Mouse (Mus musculus) MEL (cell line): ENCODE results near the gene Atxn7l1. TPM values are rescaled to one million over a fixed set of nuclear protein-coding genes. Genes with fewer than 3 reads are reported as not detected.

Experiments used
- DNase-seq: peaks from one replicate; pipeline ENCODE4 v3.0.0; 2011; ENCODE audit warnings: low read depth, low spot score
- H3K27ac ChIP-seq: 2 replicates; pipeline ENCODE4 v1.5.1; 2012; ENCODE audit warnings: low read depth, mild to moderate bottlenecking, control low read depth, low read length, moderate library complexity; ENCODE audit not compliant: control insufficient read depth
- H3K27me3 ChIP-seq, 2 experiments: fragments of 150-350 bp in 1 of 2; sonication (generic) in 1 of 2; 2 replicates each; pipeline ENCODE4 v1.6.1; 2012; ENCODE audit warnings: low read length in 2 of 2, mild to moderate bottlenecking in 2 of 2, improper control_type of control experiment in 1 of 2, moderate library complexity in 1 of 2; ENCODE audit not compliant: insufficient read depth in 2 of 2, control insufficient read depth in 1 of 2
- H3K36me3 ChIP-seq, 2 experiments: 2 replicates each; pipeline ENCODE4 v1.6.1; 2012 to 2014; ENCODE audit warnings: low read length in 2 of 2, improper control_type of control experiment in 1 of 2, inconsistent platforms in 1 of 2, mild to moderate bottlenecking in 1 of 2; ENCODE audit not compliant: insufficient read depth in 2 of 2, control insufficient read depth in 1 of 2
- H3K4me1 ChIP-seq, 2 experiments: fragments of 150-350 bp in 1 of 2; sonication (generic) in 1 of 2; 2 replicates each; pipeline ENCODE4 v1.6.1; 2012; ENCODE audit warnings: low read length in 2 of 2, improper control_type of control experiment in 1 of 2, mild to moderate bottlenecking in 1 of 2; ENCODE audit not compliant: insufficient read depth in 2 of 2, control insufficient read depth in 1 of 2
- H3K4me3 ChIP-seq, 2 experiments: fragments of 150-350 bp in 1 of 2; sonication (generic) in 1 of 2; 2 replicates each; pipeline ENCODE4 v1.5.1; 2012; ENCODE audit warnings: low read depth in 2 of 2, low read length in 2 of 2, mild to moderate bottlenecking in 2 of 2, moderate library complexity in 2 of 2, control low read depth in 1 of 2, improper control_type of control experiment in 1 of 2; ENCODE audit not compliant: control insufficient read depth in 1 of 2, insufficient read depth in 1 of 2
- H3K79me2 ChIP-seq: 2 replicates; pipeline ENCODE4 v1.6.1; 2012; ENCODE audit warnings: mild to moderate bottlenecking, low read length, moderate library complexity; ENCODE audit not compliant: control insufficient read depth, poor library complexity, insufficient read depth
- H3K9ac ChIP-seq: 2 replicates; pipeline ENCODE4 v1.6.1; 2012; ENCODE audit warnings: low read depth, mild to moderate bottlenecking, control low read depth, low read length, moderate library complexity; ENCODE audit not compliant: control insufficient read depth, poor library complexity, severe bottlenecking
- H3K9me3 ChIP-seq: fragments of 150-350 bp; sonication (generic); replicated peaks from 2 replicates; pipeline ENCODE4 v1.6.1; 2012; ENCODE audit warnings: mild to moderate bottlenecking, low read length, improper control_type of control experiment, moderate library complexity; ENCODE audit not compliant: insufficient read depth
- BHLHE40 ChIP-seq: IDR thresholded peaks from 2 replicates; pipeline ENCODE4 v1.6.1; 2012; ENCODE audit warnings: low read depth, mild to moderate bottlenecking, inconsistent platforms, low read length, improper control_type of control experiment, borderline replicate concordance
- CHD1 ChIP-seq: IDR thresholded peaks from 2 replicates; pipeline ENCODE4 v1.6.1; 2012; ENCODE audit warnings: low read depth, mild to moderate bottlenecking, inconsistent platforms, low read length, improper control_type of control experiment
- CHD2 ChIP-seq: IDR thresholded peaks from 2 replicates; pipeline ENCODE4 v1.6.1; 2011; ENCODE audit warnings: low read length, improper control_type of control experiment
- CTCF ChIP-seq, 3 experiments: IDR thresholded peaks in 2 of 3; conservative IDR thresholded peaks in 1 of 3; 2 replicates each; pipeline ENCODE4 v1.5.1; 2011 to 2012; ENCODE audit warnings: low read length in 3 of 3, low read depth in 2 of 3, mild to moderate bottlenecking in 2 of 3, improper control_type of control experiment in 1 of 3, inconsistent platforms in 1 of 3, mixed read lengths in 1 of 3, moderate library complexity in 1 of 3; ENCODE audit not compliant: control insufficient read depth in 1 of 3, insufficient read depth in 1 of 3, poor library complexity in 1 of 3, severe bottlenecking in 1 of 3
- E2F4 ChIP-seq: IDR thresholded peaks from 2 replicates; pipeline ENCODE4 v1.6.1; 2011; ENCODE audit warnings: low read depth, low read length, improper control_type of control experiment, borderline replicate concordance
- ELF1 ChIP-seq: IDR thresholded peaks from 2 replicates; pipeline ENCODE4 v1.6.1; 2014; ENCODE audit warnings: low read depth, mild to moderate bottlenecking, inconsistent platforms, low read length, improper control_type of control experiment, moderate library complexity
- EP300 ChIP-seq, 2 experiments: IDR thresholded peaks; 2 replicates each; pipeline ENCODE4 v1.6.1; 2011; ENCODE audit warnings: improper control_type of control experiment in 2 of 2, low read length in 2 of 2, low read depth in 1 of 2, mild to moderate bottlenecking in 1 of 2
- ETS1 ChIP-seq: IDR thresholded peaks from 2 replicates; pipeline ENCODE4 v1.6.1; 2012; ENCODE audit warnings: low read depth, mild to moderate bottlenecking, inconsistent platforms, low read length, improper control_type of control experiment, moderate library complexity
- GABPA ChIP-seq: IDR thresholded peaks from 2 replicates; pipeline ENCODE4 v1.6.1; 2012; ENCODE audit warnings: low read depth, mild to moderate bottlenecking, inconsistent platforms, low read length, improper control_type of control experiment, moderate library complexity
- HCFC1 ChIP-seq: IDR thresholded peaks from 2 replicates; pipeline ENCODE4 v1.6.1; 2012; ENCODE audit warnings: low read depth, mild to moderate bottlenecking, inconsistent platforms, low read length, improper control_type of control experiment, moderate library complexity
- MAX ChIP-seq: IDR thresholded peaks from 2 replicates; pipeline ENCODE4 v1.6.1; 2011; ENCODE audit warnings: low read length, improper control_type of control experiment
- MEF2A ChIP-seq: IDR thresholded peaks from 2 replicates; pipeline ENCODE4 v1.6.1; 2014; ENCODE audit warnings: low read depth, mild to moderate bottlenecking, inconsistent platforms, low read length, improper control_type of control experiment; ENCODE audit not compliant: poor library complexity, insufficient replicate concordance, severe bottlenecking; ENCODE audit errors: extremely low read depth
- MYC ChIP-seq: IDR thresholded peaks from 2 replicates; pipeline ENCODE4 v1.6.1; 2011; ENCODE audit warnings: low read depth, mild to moderate bottlenecking, low read length, improper control_type of control experiment, moderate library complexity
- NRF1 ChIP-seq: IDR thresholded peaks from 2 replicates; pipeline ENCODE4 v1.6.1; 2014; ENCODE audit warnings: low read depth, mild to moderate bottlenecking, inconsistent platforms, low read length, improper control_type of control experiment, moderate library complexity; ENCODE audit not compliant: poor library complexity, insufficient read depth, severe bottlenecking
- POLR2AphosphoS5 ChIP-seq: IDR thresholded peaks from 2 replicates; pipeline ENCODE4 v1.6.1; 2012; ENCODE audit warnings: low read depth, borderline replicate concordance, mild to moderate bottlenecking, inconsistent platforms, low read length, moderate library complexity, mixed read lengths
- RAD21 ChIP-seq: IDR thresholded peaks from 2 replicates; pipeline ENCODE4 v1.6.1; 2011; ENCODE audit warnings: mild to moderate bottlenecking, low read depth, low read length, improper control_type of control experiment
- SMC3 ChIP-seq: IDR thresholded peaks from 2 replicates; pipeline ENCODE4 v1.6.1; 2011; ENCODE audit warnings: low read depth, low read length, improper control_type of control experiment
- ZC3H11A ChIP-seq: IDR thresholded peaks from 2 replicates; pipeline ENCODE4 v1.6.1; 2012; ENCODE audit warnings: low read depth, mild to moderate bottlenecking, inconsistent platforms, low read length, improper control_type of control experiment
- ZNF384 ChIP-seq: IDR thresholded peaks from 2 replicates; pipeline ENCODE4 v1.6.1; 2012; ENCODE audit warnings: low read depth, mild to moderate bottlenecking, inconsistent platforms, low read length, improper control_type of control experiment
- polyA plus RNA-seq, 2 experiments: library from polyadenylated mRNA; stranded (reverse) in 1 of 2; unstranded in 1 of 2; fragments of >175 nt in 1 of 2; fragments of >200 nt in 1 of 2; gene quantifications; 2 replicates each; pipeline versions ENCODE4 v1.2.1 to v1.2.4; 2012; ENCODE audit warnings: low replicate concordance in 2 of 2, low read depth in 1 of 2; ENCODE audit not compliant: insufficient read length in 2 of 2, insufficient read depth in 1 of 2, missing spikeins in 1 of 2
- total RNA-seq: library from RNA; depleted of rRNA; stranded (reverse); fragments of 300-350 nt; gene quantifications from 2 replicates; pipeline ENCODE4 v1.2.3, GENCODE M21; 2012

Gene Atxn7l1
- total and polyA plus RNA-seq, 3 experiments = 11.6 to 50.3 TPM; not detected in 1

GRCm38 (mm10) chr12:33106438-33107167 lies 40.9 kb upstream of the Atxn7l1 start:
- no peak overlapping the region for H3K4me3 ChIP-seq
- no peaks in the 10 kb centered on the region for H3K79me2 ChIP-seq
- peaks cover 0 to 3% of the 10 kb centered on the region in 2 experiments; a peak in 1 of 4 replicates for H3K36me3 ChIP-seq
- TF ChIP-seq ZNF384 = no peak
- TF ChIP-seq MAX = no peak
- no peak for TF ChIP-seq NRF1
- TF ChIP-seq E2F4 = no peak
- no peak overlapping the region for H3K9ac ChIP-seq
- H3K9me3 ChIP-seq = no peaks in the 10 kb centered on the region
- DNase-seq = no peak
- H3K4me1 ChIP-seq = peaks cover 0 to 10% of the 10 kb centered on the region in 2 experiments; a peak in 1 of 4 replicates
- H3K27ac ChIP-seq = no peak overlapping the region
- peaks cover 2 to 10% of the 10 kb centered on the region in 2 experiments for H3K27me3 ChIP-seq

GRCm38 (mm10) chr12:33109531-33109930 lies 38.0 kb upstream of the Atxn7l1 start:
- Histone ChIP-seq H3K4me3 (no peak overlapping the region), H3K79me2 (no peaks in the 10 kb centered on the region), H3K4me1 (peaks cover 0 to 10% of the 10 kb centered on the region in 2 experiments; a peak in 1 of 4 replicates), H3K27ac (no peak overlapping the region), H3K36me3 (peaks cover 0 to 3% of the 10 kb centered on the region in 2 experiments; a peak in 1 of 4 replicates), H3K9ac (no peak overlapping the region), H3K27me3 (peaks cover 0 to 4% of the 10 kb centered on the region in 2 experiments; a peak in 3 of 4 replicates), H3K9me3 (no peaks in the 10 kb centered on the region)
- peak; percentile 28 for DNase-seq
- no peak for TF ChIP-seq MEF2A
- TF ChIP-seq ZNF384 = no peak
- no peak for TF ChIP-seq HCFC1
- no peak for TF ChIP-seq ETS1
- no peak for TF ChIP-seq POLR2AphosphoS5
- no peak for TF ChIP-seq ELF1
- TF ChIP-seq CHD1 = no peak
- TF ChIP-seq CTCF (IDR thresholded peaks at IDR 0.05 in 2 of 3, conservative IDR thresholded peaks at IDR 0.05 in 1 of 3; ENCODE audit: control insufficient read depth in 1 of 3, insufficient read depth in 1 of 3, low read depth in 2 of 3, low read length in 3 of 3, poor library complexity in 1 of 3, severe bottlenecking in 1 of 3) = peak in 2 of 3 experiments; percentile 23 to 46; a peak in 3 of 6 replicates
- TF ChIP-seq MAX = no peak
- TF ChIP-seq RAD21 = peak; percentile 51
- no peak for TF ChIP-seq CHD2
- TF ChIP-seq ZC3H11A = peak; percentile 24; the same call in 1 of the 2 replicates
- no peak for TF ChIP-seq BHLHE40
- no peak for TF ChIP-seq MYC
- peak; percentile 64 for TF ChIP-seq SMC3
- TF ChIP-seq GABPA = no peak
- TF ChIP-seq EP300 (IDR thresholded peaks at IDR 0.05; ENCODE audit: low read depth in 1 of 2, low read length in 2 of 2) = no peak
